Mouse (Mus musculus) CH12.LX (cell line): ENCODE measurements around the gene Gm49333. TPM values are rescaled to one million over a fixed set of nuclear protein-coding genes. Genes with fewer than 3 reads are reported as not detected.

ENCODE experiments used
- DNase-seq: peaks from one replicate; pipeline ENCODE4 v3.0.0-alpha.2; 2013; ENCODE audit errors: extremely low read depth
- H3K27ac ChIP-seq: 2 replicates; pipeline ENCODE4 v1.5.1; 2012; ENCODE audit warnings: low read depth, mild to moderate bottlenecking, control low read depth, moderate library complexity; ENCODE audit not compliant: insufficient read depth
- H3K27me3 ChIP-seq: replicated peaks from 2 replicates; pipeline ENCODE3; 2012; ENCODE audit warnings: inconsistent platforms
- H3K36me3 ChIP-seq, 2 experiments: replicated peaks in 1 of 2; 2 replicates each; pipeline versions ENCODE3 to v1.6.1; 2012; ENCODE audit warnings: inconsistent platforms in 1 of 2, low read length in 1 of 2, mild to moderate bottlenecking in 1 of 2, mixed read lengths in 1 of 2, moderate library complexity in 1 of 2; ENCODE audit not compliant: control insufficient read depth in 1 of 2, insufficient read depth in 1 of 2
- H3K4me1 ChIP-seq, 2 experiments: 2 replicates each; pipeline ENCODE4 v1.6.1; 2012; ENCODE audit warnings: inconsistent platforms in 1 of 2, moderate library complexity in 1 of 2; ENCODE audit not compliant: insufficient read depth in 2 of 2, control insufficient read depth in 1 of 2
- H3K4me2 ChIP-seq: 2 replicates; pipeline ENCODE4 v1.6.1; 2012; ENCODE audit warnings: low read depth, mild to moderate bottlenecking, control low read depth; ENCODE audit not compliant: poor library complexity, insufficient read depth, severe bottlenecking
- H3K4me3 ChIP-seq, 3 experiments: fragments of 150-350 bp in 1 of 3; sonication (generic) in 1 of 3; replicated peaks in 1 of 3; 2 replicates each; pipeline versions ENCODE3 to v1.5.1; 2011 to 2012; ENCODE audit warnings: low read depth in 2 of 3, low read length in 2 of 3, mild to moderate bottlenecking in 2 of 3, moderate library complexity in 2 of 3, control low read depth in 1 of 3, improper control_type of control experiment in 1 of 3, inconsistent platforms in 1 of 3, mixed read lengths in 1 of 3; ENCODE audit not compliant: poor library complexity in 1 of 3
- H3K79me2 ChIP-seq: replicated peaks from 2 replicates; pipeline ENCODE4 v1.6.1; 2012; ENCODE audit warnings: mild to moderate bottlenecking, moderate library complexity; ENCODE audit not compliant: control insufficient read depth, poor library complexity, insufficient read depth, severe bottlenecking; ENCODE audit errors: extremely low read depth
- H3K9ac ChIP-seq: 2 replicates; pipeline ENCODE4 v1.6.1; 2012; ENCODE audit warnings: low read depth, mild to moderate bottlenecking, control low read depth, moderate library complexity; ENCODE audit not compliant: insufficient read depth
- H3K9me3 ChIP-seq: replicated peaks from 2 replicates; pipeline ENCODE3; 2012; ENCODE audit warnings: low read length, inconsistent platforms, mixed read lengths
- CHD1 ChIP-seq: IDR thresholded peaks from 2 replicates; pipeline ENCODE4 v1.6.1; 2012; ENCODE audit warnings: low read depth, low read length, improper control_type of control experiment, inconsistent platforms
- CTCF ChIP-seq, 2 experiments: IDR thresholded peaks in 1 of 2; conservative IDR thresholded peaks in 1 of 2; 2 replicates each; pipeline ENCODE4 v1.5.1; 2011 to 2012; ENCODE audit warnings: low read depth in 2 of 2, low read length in 2 of 2, improper control_type of control experiment in 1 of 2, inconsistent platforms in 1 of 2, mild to moderate bottlenecking in 1 of 2, moderate library complexity in 1 of 2
- ELF1 ChIP-seq: IDR thresholded peaks from 2 replicates; pipeline ENCODE4 v1.6.1; 2014; ENCODE audit warnings: low read depth, mild to moderate bottlenecking, inconsistent platforms, low read length, improper control_type of control experiment
- EP300 ChIP-seq: IDR thresholded peaks from 2 replicates; pipeline ENCODE4 v1.6.1; 2011; ENCODE audit warnings: low read length, improper control_type of control experiment
- HCFC1 ChIP-seq: IDR thresholded peaks from 2 replicates; pipeline ENCODE4 v1.6.1; 2012; ENCODE audit warnings: low read depth, mild to moderate bottlenecking, inconsistent platforms, low read length, improper control_type of control experiment
- JUN ChIP-seq: IDR thresholded peaks from 2 replicates; pipeline ENCODE4 v1.6.1; 2011; ENCODE audit warnings: low read depth, mild to moderate bottlenecking, low read length, improper control_type of control experiment, moderate library complexity; ENCODE audit not compliant: insufficient read depth
- KAT2A ChIP-seq: IDR thresholded peaks from 2 replicates; pipeline ENCODE4 v1.6.1; 2012; ENCODE audit warnings: low read length, improper control_type of control experiment, inconsistent platforms; ENCODE audit not compliant: insufficient replicate concordance
- MYC ChIP-seq: IDR thresholded peaks from 2 replicates; pipeline ENCODE4 v1.6.1; 2011; ENCODE audit warnings: low read depth, mild to moderate bottlenecking, improper control_type of control experiment, low read length
- NRF1 ChIP-seq: IDR thresholded peaks from 2 replicates; pipeline ENCODE4 v1.6.1; 2014; ENCODE audit warnings: low read depth, mild to moderate bottlenecking, inconsistent platforms, low read length, improper control_type of control experiment, moderate library complexity
- PAX5 ChIP-seq: IDR thresholded peaks from 2 replicates; pipeline ENCODE4 v1.6.1; 2012; ENCODE audit warnings: low read length, inconsistent platforms, mixed read lengths
- POLR2A ChIP-seq: IDR thresholded peaks from 2 replicates; pipeline ENCODE4 v1.6.1; 2011; ENCODE audit warnings: low read depth, mild to moderate bottlenecking, improper control_type of control experiment, low read length
- POLR2AphosphoS2 ChIP-seq: IDR thresholded peaks from 2 replicates; pipeline ENCODE4 v1.6.1; 2011; ENCODE audit warnings: low read depth, low read length, improper control_type of control experiment
- RAD21 ChIP-seq: IDR thresholded peaks from 2 replicates; pipeline ENCODE4 v1.6.1; 2011; ENCODE audit warnings: low read depth, mild to moderate bottlenecking, low read length, improper control_type of control experiment, moderate library complexity
- SMC3 ChIP-seq: IDR thresholded peaks from 2 replicates; pipeline ENCODE4 v1.6.1; 2011; ENCODE audit warnings: low read depth, low read length, improper control_type of control experiment
- TCF12 ChIP-seq: IDR thresholded peaks from 2 replicates; pipeline ENCODE4 v1.6.1; 2014; ENCODE audit warnings: low read depth, mild to moderate bottlenecking, inconsistent platforms, low read length, improper control_type of control experiment
- USF2 ChIP-seq: conservative IDR thresholded peaks from 2 replicates; pipeline ENCODE4 v1.6.1; 2011; ENCODE audit warnings: low read depth, low read length, improper control_type of control experiment
- ZKSCAN1 ChIP-seq: IDR thresholded peaks from 2 replicates; pipeline ENCODE4 v1.6.1; 2012; ENCODE audit warnings: low read depth, inconsistent platforms, low read length, improper control_type of control experiment, borderline replicate concordance
- ZMIZ1 ChIP-seq: IDR thresholded peaks from 2 replicates; pipeline ENCODE4 v1.6.1; 2012; ENCODE audit warnings: low read depth, mild to moderate bottlenecking, inconsistent platforms, low read length, improper control_type of control experiment
- dilution Hi-C: fragments of 300-500 bp; cut with MboI; formaldehyde crosslinking; loops from 2 replicates; pipeline ENCODE4 v1.14.3; 2020; ENCODE audit warnings: low sequenced_read_pairs; ENCODE audit not compliant: extremely low pct_unique_long_range_greater_than_20kb, extremely low pct_ligation_motif_present
- in situ Hi-C: fragments of 300-500 bp; cut with MboI; formaldehyde crosslinking; loops from 3 replicates; pipeline ENCODE4 v1.14.3; 2019; ENCODE audit warnings: low sequenced_read_pairs, low pct_ligation_motif_present, low pct_unique_long_range_greater_than_20kb, mixed read lengths
- polyA plus RNA-seq: library from polyadenylated mRNA; unstranded; fragments of >175 nt; gene quantifications from 2 replicates; pipeline ENCODE4 v1.2.1, GENCODE M21; 2012; ENCODE audit warnings: low read depth; ENCODE audit not compliant: insufficient read length
- total RNA-seq, 2 experiments: library from RNA; depleted of rRNA; stranded (reverse); fragments of 300-350 nt in 1 of 2; fragments of >200 nt in 1 of 2; gene quantifications; 2 replicates each; pipeline ENCODE4 v1.2.3; 2012 to 2014

The Gm49333 gene
- total and polyA plus RNA-seq, 3 experiments, result not detected

DNA sequence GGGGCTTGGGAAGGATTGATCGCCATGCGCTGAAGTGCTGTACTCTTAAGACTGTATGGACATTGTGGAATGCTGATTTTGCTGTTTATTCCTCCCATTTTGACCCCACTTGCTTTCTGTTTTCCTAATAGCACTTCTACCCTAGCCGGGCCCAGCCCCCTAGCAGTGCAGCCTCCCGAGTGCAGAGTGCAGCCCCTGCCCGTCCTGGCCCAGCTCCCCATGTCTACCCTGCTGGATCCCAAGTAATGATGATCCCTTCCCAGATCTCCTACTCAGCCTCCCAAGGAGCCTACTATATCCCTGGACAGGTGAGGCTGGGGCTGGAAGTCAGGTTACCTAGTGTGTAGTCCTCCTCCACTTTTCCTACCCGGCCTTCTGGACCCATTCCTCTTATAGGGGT, 63.8 kb downstream of the Gm49333 start:
- dilution Hi-C loops, result no loop called here
- Histone ChIP-seq H3K27me3 (no peaks in the 10 kb centered on the region), H3K4me1 (peaks cover 15 to 48% of the 10 kb centered on the region in 2 experiments), H3K4me3 (no peak overlapping the region)
- TF ChIP-seq SMC3 (no peak), ZKSCAN1 (no peak), CHD1 (no peak), JUN (no peak), NRF1 (no peak), ZMIZ1 (no peak), POLR2A (no peak), MYC (no peak), EP300 (no peak), PAX5 (no peak), KAT2A (no peak), ELF1 (no peak), HCFC1 (no peak), POLR2AphosphoS2 (no peak), USF2 (no peak)
- TF ChIP-seq, all 38 proteins: peak for 0
- no peak for DNase-seq
- Histone ChIP-seq H3K79me2 (peaks cover 60% of the 10 kb centered on the region), H3K9me3 (no peaks in the 10 kb centered on the region), H3K9ac (no peak overlapping the region), H3K36me3 (peaks cover 54 to 63% of the 10 kb centered on the region in 2 experiments), H3K4me2 (no peak overlapping the region), H3K27ac (no peak overlapping the region)
- in situ Hi-C loops, result no loop called here

DNA sequence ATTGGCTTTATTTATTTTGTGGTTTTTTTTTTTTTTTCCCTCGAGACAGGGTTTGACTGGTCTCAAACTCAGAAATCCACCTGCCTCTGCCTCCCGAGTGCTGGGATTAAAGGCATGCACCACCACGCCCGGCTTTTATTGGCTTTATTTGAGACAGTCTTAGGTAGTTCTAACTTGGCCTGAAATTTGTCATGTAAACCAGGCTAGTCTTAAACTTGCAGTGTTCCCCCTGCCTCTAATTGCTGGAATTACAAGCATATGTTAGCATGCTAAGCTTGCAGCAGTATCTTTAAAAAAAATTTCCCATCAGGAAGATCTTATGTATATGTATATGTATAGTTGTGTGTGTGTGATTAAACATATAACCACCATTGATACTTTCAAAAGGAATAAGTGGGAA, 65.3 kb downstream of the Gm49333 start:
- H3K4me1 ChIP-seq, result peaks cover 15 to 48% of the 10 kb centered on the region in 2 experiments
- DNase-seq, result no peak
- no peaks in the 10 kb centered on the region for H3K9me3 ChIP-seq
- no peak overlapping the region for H3K27ac ChIP-seq
- H3K4me2 ChIP-seq, result no peak overlapping the region
- no peak overlapping the region for H3K9ac ChIP-seq
- H3K36me3 ChIP-seq, result peaks cover 69 to 78% of the 10 kb centered on the region in 2 experiments
- TF ChIP-seq CTCF (conservative IDR thresholded peaks at IDR 0.05 in 1 of 2, IDR thresholded peaks at IDR 0.05 in 1 of 2; ENCODE audit: low read depth in 2 of 2, low read length in 2 of 2) (peak in 1 of 2 experiments; percentile 26; a peak in 1 of 4 replicates), RAD21 (no peak), TCF12 (no peak)
- H3K79me2 ChIP-seq, result peaks cover 61% of the 10 kb centered on the region
- no peak overlapping the region for H3K4me3 ChIP-seq
- in situ Hi-C loops, result no loop called here
- no peaks in the 10 kb centered on the region for H3K27me3 ChIP-seq
- dilution Hi-C loops, result no loop called here
